Mouse (Mus musculus): ENCODE data around the gene Prm3.

Prm3 gene

GRCm38 (mm10) chr16:10770531-10771325, 20.0 kb downstream of the Prm3 start:
- no peak for DNase-seq

- no peak for DNase-seq
These were observed 21.1 kb downstream of the Prm3 start for GRCm38 (mm10) chr16:10769661-10770060.

GRCm38 (mm10) chr16:10768821-10769220, 21.9 kb downstream of the Prm3 start:
- peak; percentile 57 to 58 for DNase-seq

- peak; percentile 55 to 74 for DNase-seq
These were observed 23.6 kb downstream of the Prm3 start for GRCm38 (mm10) chr16:10767158-10767557.

- DNase-seq, result peak in 1 of 2 experiments; percentile 42
These were observed 26.4 kb downstream of the Prm3 start for GRCm38 (mm10) chr16:10764323-10764722.

GRCm38 (mm10) chr16:10763540-10764264, 27.0 kb downstream of the Prm3 start:
- DNase-seq, result no peak

GRCm38 (mm10) chr16:10762569-10763180, 28.0 kb downstream of the Prm3 start:
- no peak for DNase-seq

- no peak for DNase-seq
These were observed 29.5 kb downstream of the Prm3 start for GRCm38 (mm10) chr16:10761182-10761581.

GRCm38 (mm10) chr16:10756168-10756567, 34.5 kb downstream of the Prm3 start:
- DNase-seq, result no peak

GRCm38 (mm10) chr16:10754521-10755296, 36.0 kb downstream of the Prm3 start:
- DNase-seq, result no peak

- DNase-seq, result no peak
These were observed 40.9 kb downstream of the Prm3 start for GRCm38 (mm10) chr16:10749824-10750223.

- DNase-seq, result no peak
These were observed 41.5 kb downstream of the Prm3 start for GRCm38 (mm10) chr16:10749226-10749625.

GRCm38 (mm10) chr16:10741082-10741481, 49.6 kb downstream of the Prm3 start:
- peak; percentile 59 to 74 for DNase-seq

Measured in lung, adult 18-20 months (tissue).